In the genomic region with DNA sequence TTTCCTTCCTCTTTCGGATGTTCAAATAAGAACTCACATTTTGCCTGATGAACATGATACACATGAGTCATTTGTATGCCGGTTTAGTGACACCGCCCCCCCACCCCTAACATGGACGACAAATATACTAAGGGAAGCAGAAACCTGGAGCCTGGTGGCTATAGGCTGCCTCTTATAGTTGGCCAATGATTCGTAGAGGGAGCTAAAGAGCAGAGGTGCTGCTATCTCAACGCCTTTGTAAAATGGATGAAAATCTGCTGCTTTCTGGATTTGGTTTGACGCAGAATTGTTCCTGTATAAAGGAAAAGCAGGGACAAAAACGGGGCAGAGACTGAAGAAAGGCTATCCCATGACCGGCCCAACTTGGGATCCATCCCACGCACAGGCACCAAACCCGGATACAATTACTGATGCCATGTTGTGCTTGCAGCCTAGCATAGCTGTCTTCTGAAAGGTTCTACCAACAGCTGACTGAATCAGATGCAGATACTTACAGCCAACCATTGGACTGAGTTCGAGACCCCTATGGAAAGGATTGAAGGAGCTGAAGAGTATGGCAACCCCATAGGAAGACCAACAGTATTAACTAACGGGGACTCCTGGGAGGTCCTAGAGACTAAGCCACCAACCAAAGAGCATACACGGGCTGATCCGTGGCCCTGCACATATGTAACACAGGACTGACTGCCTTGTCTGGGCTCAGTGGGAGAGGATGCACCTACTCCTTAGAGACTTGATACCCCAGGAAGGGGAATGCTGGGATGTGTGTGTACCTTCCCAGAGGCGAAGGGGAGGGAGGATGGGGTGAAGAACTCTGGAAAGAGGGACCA, we compare ENCODE assay signal across 8 mouse cellular contexts. TPM values are rescaled to one million over a fixed set of nuclear protein-coding genes. Genes with fewer than 3 reads are reported as not detected.
DNase-seq lines count a peak whose midpoint lies in the region; ATAC-seq and TF ChIP-seq lines count a peak whose summit lies in the region.

No protein-coding gene starts in this region.

- no peaks in the 10 kb centered on the region for H3K36me3 ChIP-seq in forebrain, postnatal 0 days (ENCODE audit: insufficient read depth)

- H3K27ac ChIP-seq in left cerebral cortex, adult 2 months, result peak overlapping the region; percentile 99
- H3K27ac ChIP-seq in forebrain, postnatal 0 days (ENCODE audit: low read depth, low read length), result peak overlapping the region; percentile 95
- peak overlapping the region; percentile 62 for H3K27ac ChIP-seq in olfactory bulb, adult 2 months (ENCODE audit: insufficient read depth, low read depth, low read length)

- TF ChIP-seq POLR2A in olfactory bulb, adult 2 months (IDR thresholded peaks at IDR 0.05; ENCODE audit: insufficient read depth, low read depth, low read length), result no peak

- DNase-seq in left cerebral cortex, adult 2 months (ENCODE audit: extremely low spot score in 1 of 2, low spot score in 2 of 2), result no peak
- DNase-seq in left cerebral cortex, adult 11 months (ENCODE audit: low spot score), result no peak
- DNase-seq in cerebellum, adult 9-10 months, result peak; percentile 77
- peak; percentile 48 for DNase-seq in forebrain, postnatal 0 days
- DNase-seq in kidney, adult 8-10 months, result peak; percentile 25 to 31
- peak; percentile 56 for DNase-seq in lung, postnatal 10 days
- DNase-seq in ovary, postnatal 14 days (ENCODE audit: low spot score), result no peak

- H3K9me3 ChIP-seq in forebrain, postnatal 0 days (ENCODE audit: low read length), result no peaks in the 10 kb centered on the region

- H3K4me3 ChIP-seq in left cerebral cortex, adult 2 months, result peak overlapping the region; percentile 90
- peak overlapping the region; percentile 78 for H3K4me3 ChIP-seq in forebrain, postnatal 0 days (ENCODE audit: low read depth, low read length)
- H3K4me3 ChIP-seq in olfactory bulb, adult 2 months (ENCODE audit: insufficient read depth, low read depth, low read length), result no peak overlapping the region

- no peaks in the 10 kb centered on the region for H3K27me3 ChIP-seq in forebrain, postnatal 0 days (ENCODE audit: insufficient read depth, low read length)

- 0 out of 2 replicates have a peak, but pooled peaks cover 3% of the 10 kb centered on the region for H3K4me1 ChIP-seq in forebrain, postnatal 0 days (ENCODE audit: insufficient read depth)
- H3K4me1 ChIP-seq in olfactory bulb, adult 2 months (ENCODE audit: control insufficient read depth, insufficient read depth, low read length), result peaks cover 2% of the 10 kb centered on the region; the same call in 1 of the 2 replicates

- intact Hi-C loops in left cerebral cortex, adult 2 months (cut with DNase I), result loop anchor here (1.0 to 2.0 kb wide), 2 partner anchors 7 to 63 kb away; a partner anchor contains a TSS

- peak overlapping the region; percentile 33; the same call in 1 of the 2 replicates for H3K9ac ChIP-seq in forebrain, postnatal 0 days

- peak; percentile 6 for TF ChIP-seq CTCF in left cerebral cortex, adult 2 months (IDR thresholded peaks at IDR 0.05)
- TF ChIP-seq CTCF in forebrain, postnatal 0 days (IDR thresholded peaks at IDR 0.05; ENCODE audit: low read depth), result peak; percentile 42
- TF ChIP-seq CTCF in olfactory bulb, adult 2 months (IDR thresholded peaks at IDR 0.05; ENCODE audit: insufficient read depth, low read depth, low read length), result no peak

- ATAC-seq in forebrain, postnatal 0 days, result peak; percentile 12; the same call in 1 of the 2 replicates

- peak overlapping the region; percentile 59 for H3K4me2 ChIP-seq in forebrain, postnatal 0 days (ENCODE audit: low read depth)

- 24% methylated on average over 16 of the region's 16 CpGs for WGBS in forebrain, postnatal 0 days
- 24% methylated on average over 16 of the region's 16 CpGs for WGBS in olfactory bulb, adult 2 months

RNA-seq across cellular contexts. Expression of a gene that starts 7.7 kb away (rescaled TPM):
- 10 to 100 TPM; 28.4 to 29.2 TPM for total RNA-seq in left cerebral cortex, adult 2 months (2021)
- total RNA-seq in forebrain, postnatal 0 days (2014; rRNA removed), result 16.3 and 23.4 TPM in 2 replicates
- 6.7 and 8.1 TPM in 2 replicates for polyA plus RNA-seq in forebrain, postnatal 0 days (2015; fragmentation: Nextera tagmentation; extraction: Ambion mirVana)
- polyA plus RNA-seq in olfactory bulb, adult 2 months (2012; ENCODE audit: insufficient read depth, insufficient read length, low replicate concordance, missing spikeins), result not detected in 2 replicates

RNA-seq across cellular contexts. Expression of a gene that starts 10.5 kb away (rescaled TPM):
- 100 to 1,000 TPM; 111 to 128 TPM for total RNA-seq in left cerebral cortex, adult 2 months (2021)
- 68.9 and 78.2 TPM in 2 replicates for total RNA-seq in forebrain, postnatal 0 days (2014; rRNA removed)
- polyA plus RNA-seq in forebrain, postnatal 0 days (2015; fragmentation: Nextera tagmentation; extraction: Ambion mirVana), result 27.3 and 41.6 TPM in 2 replicates
- not detected in 2 replicates for polyA plus RNA-seq in olfactory bulb, adult 2 months (2012; ENCODE audit: insufficient read depth, insufficient read length, low replicate concordance, missing spikeins)

RNA-seq across cellular contexts. Expression of a gene that starts 44.0 kb away (rescaled TPM):
- total RNA-seq in left cerebral cortex, adult 2 months (2021), result under 1 TPM; 0.47 to 0.75 TPM
- total RNA-seq in forebrain, postnatal 0 days (2014; rRNA removed), result 1.5 and 2.3 TPM in 2 replicates
- 1.7 and 1.8 TPM in 2 replicates for polyA plus RNA-seq in forebrain, postnatal 0 days (2015; fragmentation: Nextera tagmentation; extraction: Ambion mirVana)
- polyA plus RNA-seq in olfactory bulb, adult 2 months (2012; ENCODE audit: insufficient read depth, insufficient read length, low replicate concordance, missing spikeins), result not detected in 2 replicates

Comparison
In these comparisons a context has a peak if more than half of its experiments do, and no peak if none do; other contexts are left out.
1. DNase-seq: peak in cerebellum, adult 9-10 months (single experiment), forebrain, postnatal 0 days (single experiment), kidney, adult 8-10 months (2 of 2) and lung, postnatal 10 days (single experiment); none in left cerebral cortex, adult 2 months (0 of 2), left cerebral cortex, adult 11 months (single experiment) and ovary, postnatal 14 days (single experiment).
2. Peak in every context shown above with its lines, with median percentiles within 50 percentile points of each other: H3K27ac ChIP-seq.